Mouse (Mus musculus) stomach, postnatal 0 days (tissue): ENCODE results near the gene Gm43738. TPM values are rescaled to one million over a fixed set of nuclear protein-coding genes. Genes with fewer than 3 reads are reported as not detected.
A peak's percentile ranks its signal among the peaks of the same experiment; 100 is the strongest.
"Not testable (repeated sequence)": the region's sequence is repeated elsewhere in the genome, so short reads cannot be mapped to it uniquely, and the experiment has no call there.

Experiments used
- ATAC-seq: fragments of 200-750 bp; cut with Nextera tagmentation; 2 replicates; pipeline ENCODE4 v1.8.0; 2017; ENCODE audit not compliant: low FRiP score, low TSS enrichment
- DNase-seq: peaks from one replicate; pipeline ENCODE4 v3.0.0-alpha.2; 2016; ENCODE audit warnings: low spot score
- H3K27ac ChIP-seq: fragments of 300-500 bp; sonication (generic); replicated peaks from 2 replicates; pipeline ENCODE4 v1.5.1; 2014; ENCODE audit warnings: mild to moderate bottlenecking, control low read depth
- H3K27me3 ChIP-seq: fragments of 300-500 bp; sonication (generic); 2 replicates; pipeline ENCODE4 v1.6.1; 2014; ENCODE audit warnings: low read length; ENCODE audit not compliant: control insufficient read depth, insufficient read depth
- H3K36me3 ChIP-seq: fragments of 300-500 bp; sonication (generic); 2 replicates; pipeline ENCODE4 v1.6.1; 2014; ENCODE audit warnings: low read length, mixed read lengths; ENCODE audit not compliant: control insufficient read depth, insufficient read depth
- H3K4me1 ChIP-seq: fragments of 300-500 bp; sonication (generic); replicated peaks from 2 replicates; pipeline ENCODE4 v1.6.1; 2014; ENCODE audit warnings: antibody characterized with exemption; ENCODE audit not compliant: control insufficient read depth, insufficient read depth
- H3K4me2 ChIP-seq: fragments of 300-500 bp; sonication (generic); replicated peaks from 2 replicates; pipeline ENCODE4 v1.6.1; 2014; ENCODE audit warnings: low read depth, mild to moderate bottlenecking, control low read depth, moderate library complexity
- H3K4me3 ChIP-seq: fragments of 300-500 bp; sonication (generic); 2 replicates; pipeline ENCODE4 v1.5.1; 2014; ENCODE audit warnings: low read depth, low read length, control low read depth
- H3K9ac ChIP-seq: fragments of 300-500 bp; sonication (generic); 2 replicates; pipeline ENCODE4 v1.6.1; 2014; ENCODE audit warnings: mild to moderate bottlenecking, low read length, control low read depth, mixed read lengths
- H3K9me3 ChIP-seq: fragments of 300-500 bp; sonication (generic); 2 replicates; pipeline ENCODE4 v1.6.1; 2016; ENCODE audit warnings: low read length; ENCODE audit not compliant: control insufficient read depth
- CTCF ChIP-seq: IDR thresholded peaks from 2 replicates; pipeline ENCODE4 v1.5.1; 2016; ENCODE audit warnings: antibody characterized with exemption, low read depth, mild to moderate bottlenecking, moderate library complexity
- EP300 ChIP-seq: optimal IDR thresholded peaks from 2 replicates; pipeline ENCODE3; 2016; ENCODE audit warnings: antibody characterized with exemption
- WGBS: fragments of 180-500 bp; shearing (Covaris S2); extraction: QIAGEN DNeasy Blood & Tissue Kit; methylation state at CpG from one replicate; pipeline ENCODE4 v1.1.7; 2014; 5-methylcytosine and 5-hydroxymethylcytosine counted together
- polyA plus RNA-seq: library from polyadenylated mRNA; unstranded; fragments of >200 nt; fragmentation: Nextera tagmentation; extraction: Ambion mirVana; gene quantifications from 2 replicates; pipeline ENCODE4 v1.2.1, GENCODE M21; 2015

Gene Gm43738
- polyA plus RNA-seq, 1 experiment from 2014 or later, result 0.17 TPM

GRCm38 (mm10) chr3:89084133-89084532 lies 16.8 kb downstream of the Gm43738 start:
- Histone ChIP-seq H3K9me3 (no peaks in the 10 kb centered on the region), H3K4me3 (no peak overlapping the region), H3K4me2 (no peak overlapping the region), H3K36me3 (peaks cover 2% of the 10 kb centered on the region; the same call in 1 of the 2 replicates), H3K27ac (no peak overlapping the region), H3K4me1 (peaks cover 6% of the 10 kb centered on the region; the same call in 1 of the 2 replicates), H3K27me3 (no peaks in the 10 kb centered on the region), H3K9ac (no peak overlapping the region)
- DNase-seq, result no peak
- no peak for ATAC-seq
- no peak for TF ChIP-seq EP300
- WGBS, result 87% methylated on average over 2 of the region's 2 CpGs

GRCm38 (mm10) chr3:89082287-89082686 lies 18.6 kb downstream of the Gm43738 start:
- not testable (repeated sequence) for H3K4me1 ChIP-seq, H3K9me3 ChIP-seq, H3K27ac ChIP-seq, ATAC-seq, H3K4me3 ChIP-seq, H3K4me2 ChIP-seq, DNase-seq, H3K9ac ChIP-seq, H3K27me3 ChIP-seq
- peaks cover 11% of the 10 kb centered on the region for H3K36me3 ChIP-seq

GRCm38 (mm10) chr3:89077383-89077782 lies 23.5 kb downstream of the Gm43738 start:
- no peak overlapping the region for H3K27ac ChIP-seq
- no peak for ATAC-seq

GRCm38 (mm10) chr3:89067265-89067664 lies 33.6 kb downstream of the Gm43738 start:
- DNase-seq (no peak), ATAC-seq (no peak)
- H3K4me2 ChIP-seq, result no peak overlapping the region
- TF ChIP-seq CTCF, result no peak
- TF ChIP-seq EP300, result no peak
- no peaks in the 10 kb centered on the region for H3K27me3 ChIP-seq
- no peak overlapping the region for H3K4me3 ChIP-seq
- H3K4me1 ChIP-seq, result no peaks in the 10 kb centered on the region
- no peaks in the 10 kb centered on the region for H3K9me3 ChIP-seq
- H3K36me3 ChIP-seq, result peaks cover 41% of the 10 kb centered on the region
- H3K9ac ChIP-seq, result no peak overlapping the region
- no peak overlapping the region for H3K27ac ChIP-seq

More at GRCm38 (mm10) chr3:89077383-89077782, 23.5 kb downstream of the Gm43738 start:
- no peak for TF ChIP-seq CTCF
- TF ChIP-seq EP300, result no peak
- Histone ChIP-seq H3K36me3 (peaks cover 46% of the 10 kb centered on the region), H3K4me1 (no peaks in the 10 kb centered on the region), H3K27me3 (no peaks in the 10 kb centered on the region), H3K9me3 (no peaks in the 10 kb centered on the region), H3K4me2 (no peak overlapping the region), H3K9ac (no peak overlapping the region), H3K4me3 (no peak overlapping the region)
- 90% methylated on average over 9 of the region's 9 CpGs for WGBS
- no peak for DNase-seq

GRCm38 (mm10) chr3:89061696-89062095 lies 39.2 kb downstream of the Gm43738 start:
- Histone ChIP-seq H3K4me3 (no peak overlapping the region), H3K27me3 (no peaks in the 10 kb centered on the region), H3K27ac (no peak overlapping the region), H3K9me3 (no peaks in the 10 kb centered on the region), H3K36me3 (peaks cover 41% of the 10 kb centered on the region), H3K4me2 (no peak overlapping the region), H3K9ac (no peak overlapping the region), H3K4me1 (no peaks in the 10 kb centered on the region)
- DNase-seq (no peak), ATAC-seq (no peak)
- TF ChIP-seq EP300, result no peak
- TF ChIP-seq CTCF, result no peak
- 75% methylated on average over 3 of the region's 3 CpGs for WGBS

- H3K4me3 ChIP-seq, result no peak overlapping the region
- peaks cover 30% of the 10 kb centered on the region for H3K36me3 ChIP-seq
- H3K4me2 ChIP-seq, result no peak overlapping the region
- H3K9me3 ChIP-seq, result no peaks in the 10 kb centered on the region
- no peaks in the 10 kb centered on the region for H3K4me1 ChIP-seq
- peak; percentile 34 for DNase-seq
- H3K27ac ChIP-seq, result no peak overlapping the region
- TF ChIP-seq CTCF (peak; percentile 69), EP300 (no peak)
- 86% methylated on average over 3 of the region's 3 CpGs for WGBS
- ATAC-seq, result no peak
- no peak overlapping the region for H3K9ac ChIP-seq
- no peaks in the 10 kb centered on the region for H3K27me3 ChIP-seq
These were observed 42.1 kb downstream of the Gm43738 start for GRCm38 (mm10) chr3:89058783-89059182.
